Mouse (Mus musculus): Measurements from ENCODE around the gene Mdm1. TPM values are rescaled to one million over a fixed set of nuclear protein-coding genes. Genes with fewer than 3 reads are reported as not detected.
"Not testable (repeated sequence)": the region's sequence is repeated elsewhere in the genome, so short reads cannot be mapped to it uniquely, and the experiment has no call there.

The Mdm1 gene
- polyA plus RNA-seq, 1 experiment from 2014 or later, result 3.9 TPM

- Histone ChIP-seq H3K27me3 (replicated peaks; ENCODE audit: control insufficient read depth, insufficient read depth, low read length) (no peaks in the 10 kb centered on the region), H3K4me3 (ENCODE audit: low read depth, low read length) (no peak overlapping the region), H3K9me3 (ENCODE audit: control insufficient read depth) (no peaks in the 10 kb centered on the region), H3K9ac (ENCODE audit: low read depth, low read length) (no peak overlapping the region), H3K36me3 (ENCODE audit: control insufficient read depth, insufficient read depth) (no peaks in the 10 kb centered on the region), H3K4me2 (replicated peaks; ENCODE audit: low read depth) (no peak overlapping the region), H3K27ac (ENCODE audit: low read depth, low read length) (no peak overlapping the region), H3K4me1 (replicated peaks; ENCODE audit: control insufficient read depth, insufficient read depth, low read length) (no peaks in the 10 kb centered on the region)
- WGBS, result 71% methylated on average over 8 of the region's 8 CpGs
- TF ChIP-seq CTCF (IDR thresholded peaks at IDR 0.05; ENCODE audit: low read depth), result no peak
- ATAC-seq, result no peak
Observed at GRCm38 (mm10) chr10:118172416-118172815, 30.8 kb downstream of the Mdm1 start.

- no peak overlapping the region for H3K27ac ChIP-seq (ENCODE audit: low read depth, low read length)
- TF ChIP-seq CTCF (IDR thresholded peaks at IDR 0.05; ENCODE audit: low read depth), result no peak
- no peaks in the 10 kb centered on the region for H3K4me1 ChIP-seq (replicated peaks; ENCODE audit: control insufficient read depth, insufficient read depth, low read length)
- no peak overlapping the region for H3K4me2 ChIP-seq (replicated peaks; ENCODE audit: low read depth)
- no peaks in the 10 kb centered on the region for H3K27me3 ChIP-seq (replicated peaks; ENCODE audit: control insufficient read depth, insufficient read depth, low read length)
- 92% methylated on average over 3 of the region's 3 CpGs for WGBS
- H3K4me3 ChIP-seq (ENCODE audit: low read depth, low read length), result no peak overlapping the region
- H3K9ac ChIP-seq (ENCODE audit: low read depth, low read length), result no peak overlapping the region
- H3K9me3 ChIP-seq (ENCODE audit: control insufficient read depth), result no peaks in the 10 kb centered on the region
- ATAC-seq, result no peak
- no peaks in the 10 kb centered on the region for H3K36me3 ChIP-seq (ENCODE audit: control insufficient read depth, insufficient read depth)
Observed at GRCm38 (mm10) chr10:118172876-118173275, 31.3 kb downstream of the Mdm1 start.

GRCm38 (mm10) chr10:118175542-118175941 lies 33.9 kb downstream of the Mdm1 start:
- 83% methylated on average over 4 of the region's 4 CpGs for WGBS
- not testable (repeated sequence) for H3K4me1 ChIP-seq (replicated peaks; ENCODE audit: control insufficient read depth, insufficient read depth, low read length); H3K9me3 ChIP-seq (ENCODE audit: control insufficient read depth); H3K36me3 ChIP-seq (ENCODE audit: control insufficient read depth, insufficient read depth); H3K27me3 ChIP-seq (replicated peaks; ENCODE audit: control insufficient read depth, insufficient read depth, low read length); H3K9ac ChIP-seq (ENCODE audit: low read depth, low read length); ATAC-seq; H3K4me3 ChIP-seq (ENCODE audit: low read depth, low read length); H3K27ac ChIP-seq (ENCODE audit: low read depth, low read length); H3K4me2 ChIP-seq (replicated peaks; ENCODE audit: low read depth)

- no peaks in the 10 kb centered on the region for H3K27me3 ChIP-seq (replicated peaks; ENCODE audit: control insufficient read depth, insufficient read depth, low read length)
- no peaks in the 10 kb centered on the region for H3K4me1 ChIP-seq (replicated peaks; ENCODE audit: control insufficient read depth, insufficient read depth, low read length)
- H3K27ac ChIP-seq (ENCODE audit: low read depth, low read length), result no peak overlapping the region
- no peak overlapping the region for H3K4me3 ChIP-seq (ENCODE audit: low read depth, low read length)
- no peaks in the 10 kb centered on the region for H3K36me3 ChIP-seq (ENCODE audit: control insufficient read depth, insufficient read depth)
- no peak for TF ChIP-seq CTCF (IDR thresholded peaks at IDR 0.05; ENCODE audit: low read depth)
- H3K4me2 ChIP-seq (replicated peaks; ENCODE audit: low read depth), result no peak overlapping the region
- H3K9ac ChIP-seq (ENCODE audit: low read depth, low read length), result no peak overlapping the region
- H3K9me3 ChIP-seq (ENCODE audit: control insufficient read depth), result no peaks in the 10 kb centered on the region
- no peak for ATAC-seq
- WGBS, result 75% methylated on average over 10 of the region's 10 CpGs
Observed at GRCm38 (mm10) chr10:118178735-118179151, 37.1 kb downstream of the Mdm1 start.

- H3K9ac ChIP-seq (ENCODE audit: low read depth, low read length), result no peak overlapping the region
- no peaks in the 10 kb centered on the region for H3K4me1 ChIP-seq (replicated peaks; ENCODE audit: control insufficient read depth, insufficient read depth, low read length)
- 87% methylated on average over 11 of the region's 11 CpGs for whole genome bisulfite sequencing
- TF ChIP-seq CTCF (IDR thresholded peaks at IDR 0.05; ENCODE audit: low read depth), result no peak
- H3K4me2 ChIP-seq (replicated peaks; ENCODE audit: low read depth), result no peak overlapping the region
- no peaks in the 10 kb centered on the region for H3K9me3 ChIP-seq (ENCODE audit: control insufficient read depth)
- no peak overlapping the region for H3K4me3 ChIP-seq (ENCODE audit: low read depth, low read length)
- no peaks in the 10 kb centered on the region for H3K36me3 ChIP-seq (ENCODE audit: control insufficient read depth, insufficient read depth)
- H3K27me3 ChIP-seq (replicated peaks; ENCODE audit: control insufficient read depth, insufficient read depth, low read length), result no peaks in the 10 kb centered on the region
- ATAC-seq, result no peak
- H3K27ac ChIP-seq (ENCODE audit: low read depth, low read length), result no peak overlapping the region
Observed at GRCm38 (mm10) chr10:118179265-118179664, 37.7 kb downstream of the Mdm1 start.

GRCm38 (mm10) chr10:118195150-118195549 lies 53.5 kb downstream of the Mdm1 start:
- H3K36me3 ChIP-seq (ENCODE audit: control insufficient read depth, insufficient read depth); H3K9me3 ChIP-seq (ENCODE audit: control insufficient read depth); ATAC-seq; H3K4me1 ChIP-seq (replicated peaks; ENCODE audit: control insufficient read depth, insufficient read depth, low read length); H3K27me3 ChIP-seq (replicated peaks; ENCODE audit: control insufficient read depth, insufficient read depth, low read length); H3K9ac ChIP-seq (ENCODE audit: low read depth, low read length); H3K4me2 ChIP-seq (replicated peaks; ENCODE audit: low read depth); H3K4me3 ChIP-seq (ENCODE audit: low read depth, low read length); H3K27ac ChIP-seq (ENCODE audit: low read depth, low read length): not testable (repeated sequence)
- WGBS, result 34% methylated on average over 3 of the region's 3 CpGs

GRCm38 (mm10) chr10:118204642-118205041 lies 63.0 kb downstream of the Mdm1 start, which contains the start of gene Il22:
Gene Il22 (plus strand): TSS chr10:118204942.
- H3K27me3 ChIP-seq (replicated peaks; ENCODE audit: control insufficient read depth, insufficient read depth, low read length), result no peaks in the 10 kb centered on the region
- H3K27ac ChIP-seq (ENCODE audit: low read depth, low read length), result no peak within 1 kb of the TSS

GRCm38 (mm10) chr10:118215719-118216393 lies 74.2 kb downstream of the Mdm1 start:
- 92% methylated on average over 2 of the region's 4 CpGs for WGBS
- H3K4me2 ChIP-seq (replicated peaks; ENCODE audit: low read depth); H3K27ac ChIP-seq (ENCODE audit: low read depth, low read length); ATAC-seq; H3K27me3 ChIP-seq (replicated peaks; ENCODE audit: control insufficient read depth, insufficient read depth, low read length); H3K4me1 ChIP-seq (replicated peaks; ENCODE audit: control insufficient read depth, insufficient read depth, low read length); H3K4me3 ChIP-seq (ENCODE audit: low read depth, low read length); H3K9me3 ChIP-seq (ENCODE audit: control insufficient read depth); H3K36me3 ChIP-seq (ENCODE audit: control insufficient read depth, insufficient read depth); H3K9ac ChIP-seq (ENCODE audit: low read depth, low read length): not testable (repeated sequence)

More at GRCm38 (mm10) chr10:118204642-118205041, 63.0 kb downstream of the Mdm1 start, which contains the start of gene Il22:
- ATAC-seq, result no peak
- H3K9me3 ChIP-seq (ENCODE audit: control insufficient read depth), result no peaks in the 10 kb centered on the region
- no peak within 1 kb of the TSS for H3K4me2 ChIP-seq (replicated peaks; ENCODE audit: low read depth)
- no peak within 1 kb of the TSS for H3K4me3 ChIP-seq (ENCODE audit: low read depth, low read length)
- no peaks in the 10 kb centered on the region for H3K36me3 ChIP-seq (ENCODE audit: control insufficient read depth, insufficient read depth)
- no peaks in the 10 kb centered on the region for H3K4me1 ChIP-seq (replicated peaks; ENCODE audit: control insufficient read depth, insufficient read depth, low read length)
- no peak for TF ChIP-seq CTCF (IDR thresholded peaks at IDR 0.05; ENCODE audit: low read depth)
- H3K9ac ChIP-seq (ENCODE audit: low read depth, low read length), result no peak within 1 kb of the TSS
- 88% methylated on average over 4 of the region's 4 CpGs for WGBS

Measured in intestine, postnatal 0 days (tissue).